Mouse (Mus musculus) kidney, adult 2 months (tissue): ENCODE data around the gene Ugcg. TPM values are rescaled to one million over a fixed set of nuclear protein-coding genes. Genes with fewer than 3 reads are reported as not detected.

Experiments
- DNase-seq: peaks from one replicate; pipeline ENCODE4 v3.0.0; 2021
- H3K27ac ChIP-seq: fragments of 200-500 bp; 2 replicates; pipeline ENCODE4 v1.5.1; 2012; ENCODE audit warnings: low read depth, low read length, control low read depth, inconsistent platforms; ENCODE audit not compliant: insufficient read depth
- H3K27me3 ChIP-seq: fragments of 200-500 bp; replicated peaks from 2 replicates; pipeline ENCODE4 v1.6.1; 2012; ENCODE audit warnings: mild to moderate bottlenecking, moderate library complexity, low read length, inconsistent platforms; ENCODE audit not compliant: control insufficient read depth, insufficient read depth
- H3K36me3 ChIP-seq: fragments of 200-500 bp; 2 replicates; pipeline ENCODE4 v1.6.1; 2012; ENCODE audit warnings: mild to moderate bottlenecking, moderate library complexity, low read length, inconsistent platforms; ENCODE audit not compliant: control insufficient read depth, insufficient read depth
- H3K4me1 ChIP-seq: fragments of 200-500 bp; 2 replicates; pipeline ENCODE4 v1.6.1; 2011; ENCODE audit warnings: low read length; ENCODE audit not compliant: control insufficient read depth, insufficient read depth
- H3K4me3 ChIP-seq: fragments of 200-500 bp; 2 replicates; pipeline ENCODE4 v1.5.1; 2011; ENCODE audit warnings: mild to moderate bottlenecking, low read depth, low read length, control low read depth; ENCODE audit not compliant: insufficient read depth
- CTCF ChIP-seq: fragments of 200-500 bp; conservative IDR thresholded peaks from 2 replicates; pipeline ENCODE4 v1.5.1; 2011; ENCODE audit warnings: low read depth, mild to moderate bottlenecking, control low read depth, low read length, moderate library complexity, mixed read lengths; ENCODE audit not compliant: insufficient read depth, insufficient read length
- POLR2A ChIP-seq: fragments of 200-500 bp; IDR thresholded peaks from one replicate; pipeline ENCODE4 v1.6.1; 2011; ENCODE audit warnings: low read depth, low read length, control low read depth
- WGBS: fragments of 180-500 bp; shearing (Covaris S2); methylation state at CpG from one replicate; pipeline ENCODE4 v1.1.7; 2018; 5-methylcytosine and 5-hydroxymethylcytosine counted together
- polyA plus RNA-seq: library from polyadenylated mRNA; depleted of rRNA; stranded (reverse); fragments of >200 nt; gene quantifications from 2 replicates; pipeline ENCODE4 v1.2.3, GENCODE M21; 2012

The Ugcg gene
- polyA plus RNA-seq, 1 experiment, result 11.6 TPM

DNA sequence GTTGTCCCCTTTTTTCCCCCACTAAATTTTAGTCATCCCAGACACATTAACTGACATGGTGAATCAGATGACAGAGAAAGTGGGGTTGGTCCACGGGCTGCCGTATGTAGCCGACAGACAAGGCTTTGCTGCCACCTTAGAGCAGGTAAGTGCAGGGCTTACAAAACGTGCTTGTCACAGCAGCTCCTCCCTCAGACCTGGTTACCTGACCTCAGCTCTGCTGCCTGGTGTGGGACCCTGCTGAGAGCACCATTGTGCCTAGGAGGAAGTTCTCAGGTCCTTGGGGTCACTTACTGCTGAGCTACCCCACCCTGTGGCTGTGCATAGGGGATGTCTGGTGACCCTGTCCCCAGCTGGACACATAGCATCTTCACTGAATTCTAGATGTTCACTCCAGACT, 24.8 kb downstream of the Ugcg start:
- TF ChIP-seq POLR2A, result no peak
- no peak for TF ChIP-seq CTCF
- Histone ChIP-seq H3K36me3 (peaks cover 4% of the 10 kb centered on the region; the same call in 1 of the 2 replicates), H3K4me1 (no peaks in the 10 kb centered on the region; the same call in 1 of the 2 replicates), H3K27me3 (no peaks in the 10 kb centered on the region), H3K4me3 (no peak overlapping the region), H3K27ac (no peak overlapping the region)
- DNase-seq, result no peak
- WGBS, result 79% methylated on average over 4 of the region's 4 CpGs

DNA sequence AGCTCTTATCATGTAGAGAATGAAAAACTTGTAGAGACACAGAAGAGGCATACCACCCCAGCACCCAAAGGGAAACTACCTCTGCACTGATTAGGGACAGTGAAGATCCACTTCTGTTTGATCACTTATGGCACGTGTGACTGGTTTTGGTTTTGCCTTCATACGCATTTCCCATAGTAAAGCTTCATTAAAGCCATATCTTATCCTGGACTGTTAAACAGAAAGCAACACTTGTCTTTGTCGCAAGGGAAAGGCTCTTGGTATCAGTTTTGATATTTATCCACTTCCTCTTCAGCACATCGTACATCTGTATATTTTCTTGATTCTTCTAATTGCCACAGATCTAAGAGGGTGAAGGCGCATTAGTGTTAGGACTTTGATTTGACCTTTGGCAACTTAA, 25.6 kb downstream of the Ugcg start:
- Histone ChIP-seq H3K27ac (no peak overlapping the region), H3K4me1 (no peaks in the 10 kb centered on the region; the same call in 1 of the 2 replicates), H3K27me3 (no peaks in the 10 kb centered on the region), H3K36me3 (peaks cover 6% of the 10 kb centered on the region), H3K4me3 (no peak overlapping the region)
- no peak for DNase-seq
- 94% methylated on average over 5 of the region's 5 CpGs for WGBS
- TF ChIP-seq POLR2A (no peak), CTCF (no peak)

DNA sequence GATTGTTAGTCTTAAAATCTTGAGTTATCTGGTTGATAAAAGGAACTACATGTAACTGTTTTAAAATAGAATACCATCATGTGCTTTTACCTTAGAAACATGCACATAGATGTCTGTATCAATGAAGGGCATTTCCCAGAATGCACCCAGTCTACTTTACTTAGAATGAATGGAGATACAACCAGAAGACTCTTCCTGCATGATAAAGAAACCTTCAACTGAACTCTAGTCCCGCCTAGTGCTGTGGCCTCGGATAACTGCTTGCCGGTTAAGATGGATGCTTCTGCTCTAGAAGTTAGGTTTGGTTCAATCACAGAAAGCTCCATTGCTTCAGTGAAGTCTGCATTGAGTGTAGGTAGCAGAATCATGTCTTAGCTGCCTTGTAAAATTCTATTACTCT, 26.5 kb downstream of the Ugcg start:
- Histone ChIP-seq H3K27ac (no peak overlapping the region), H3K27me3 (no peaks in the 10 kb centered on the region), H3K4me1 (no peaks in the 10 kb centered on the region; the same call in 1 of the 2 replicates), H3K4me3 (no peak overlapping the region), H3K36me3 (peaks cover 6% of the 10 kb centered on the region)
- no peak for TF ChIP-seq CTCF
- TF ChIP-seq POLR2A, result no peak
- DNase-seq, result no peak
- 96% methylated on average over 3 of the region's 3 CpGs for WGBS

DNA sequence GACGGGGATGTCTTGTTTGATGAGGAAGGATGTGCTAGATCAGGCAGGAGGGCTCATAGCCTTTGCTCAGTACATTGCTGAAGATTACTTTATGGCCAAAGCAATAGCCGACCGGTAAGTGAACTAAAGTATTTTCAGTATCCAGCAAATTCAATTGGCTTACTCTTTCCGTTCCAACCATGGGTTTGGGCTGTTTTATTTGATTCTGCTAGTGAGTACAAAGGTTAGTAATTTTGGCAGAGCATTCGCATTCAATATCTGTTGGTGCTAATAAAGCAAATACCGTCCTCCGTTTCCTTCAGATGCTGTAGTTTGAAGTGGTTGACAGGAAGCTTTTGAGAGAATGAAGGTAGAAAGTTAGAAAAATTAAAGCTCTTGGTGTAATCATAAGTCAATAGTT, 28.0 kb downstream of the Ugcg start:
- 71% methylated on average over 7 of the region's 7 CpGs for WGBS
- Histone ChIP-seq H3K36me3 (peaks cover 6% of the 10 kb centered on the region), H3K27me3 (no peaks in the 10 kb centered on the region), H3K4me3 (no peak overlapping the region), H3K4me1 (no peaks in the 10 kb centered on the region; the same call in 1 of the 2 replicates), H3K27ac (no peak overlapping the region)
- TF ChIP-seq POLR2A (no peak), CTCF (no peak)
- DNase-seq, result peak; percentile 35

DNA sequence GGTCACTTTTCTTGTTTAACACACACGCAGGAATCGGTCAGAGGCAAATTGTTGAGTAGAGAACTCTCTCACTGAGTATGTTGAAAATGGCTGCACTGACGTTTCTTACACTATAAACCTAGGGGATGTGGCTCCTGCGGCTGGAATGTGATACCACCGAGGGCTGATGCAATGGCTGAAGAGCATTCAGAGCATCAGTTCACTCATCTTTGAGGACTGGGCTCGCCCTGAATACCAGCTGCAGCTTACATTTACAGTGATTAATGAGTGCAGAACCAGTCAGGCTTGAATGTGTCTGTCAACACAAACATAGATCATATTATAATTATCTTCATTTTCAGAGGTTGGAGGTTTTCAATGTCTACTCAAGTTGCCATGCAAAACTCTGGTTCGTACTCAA, 29.1 kb downstream of the Ugcg start:
- Histone ChIP-seq H3K36me3 (peaks cover 6% of the 10 kb centered on the region), H3K4me3 (no peak overlapping the region), H3K27ac (no peak overlapping the region), H3K27me3 (no peaks in the 10 kb centered on the region), H3K4me1 (no peaks in the 10 kb centered on the region; the same call in 1 of the 2 replicates)
- no peak for DNase-seq
- TF ChIP-seq CTCF, result no peak
- TF ChIP-seq POLR2A, result no peak
- WGBS, result 83% methylated on average over 7 of the region's 7 CpGs

DNA sequence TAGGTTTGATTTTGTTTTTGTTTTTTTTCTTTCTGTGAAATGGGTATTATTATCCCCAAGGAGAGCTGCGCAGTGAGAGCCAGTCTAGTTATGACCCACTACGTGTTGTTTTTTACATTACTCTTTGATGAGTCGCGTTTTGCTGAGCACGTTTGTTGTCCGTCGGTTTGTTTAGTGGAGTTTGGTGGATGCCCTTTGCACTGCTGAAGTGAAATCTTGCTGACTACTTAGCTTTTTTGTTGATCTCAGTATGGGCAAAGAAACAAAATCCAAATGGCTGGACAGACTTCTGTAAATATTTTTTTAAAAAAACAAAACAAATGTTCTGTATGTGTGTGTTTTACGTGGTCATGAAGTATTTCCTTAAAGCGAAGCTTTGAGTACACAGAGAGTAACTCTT, 33.2 kb downstream of the Ugcg start:
- Histone ChIP-seq H3K4me3 (no peak overlapping the region), H3K4me1 (no peaks in the 10 kb centered on the region)
- WGBS, result 61% methylated on average over 9 of the region's 9 CpGs

DNA sequence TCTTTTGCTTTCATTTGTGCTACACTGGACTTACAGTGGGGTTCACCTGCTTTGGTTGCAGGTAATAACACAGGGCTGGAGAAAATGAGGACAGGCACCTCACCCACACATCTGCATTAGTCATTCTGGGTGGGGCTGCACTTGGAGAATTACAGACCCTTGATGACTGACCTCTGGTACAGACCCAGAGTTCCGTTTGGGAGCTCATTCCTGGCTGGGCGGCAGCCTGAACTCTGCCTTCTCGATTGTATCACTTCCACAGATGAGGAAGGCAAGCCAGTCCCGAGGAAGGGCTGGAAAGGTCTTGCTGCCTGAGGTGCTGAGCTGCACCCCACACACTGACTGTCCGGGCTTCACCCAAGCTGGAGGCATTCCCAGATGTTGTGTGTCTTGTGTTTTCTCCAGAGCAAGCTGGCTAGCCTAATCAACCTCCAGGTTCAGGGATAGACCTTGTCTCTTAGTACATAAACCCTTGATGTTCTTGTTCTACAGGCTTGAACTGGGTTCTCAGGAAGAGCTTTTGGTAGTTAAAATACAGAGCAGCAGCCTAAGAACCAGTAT, 34.1 kb downstream of the Ugcg start:
- TF ChIP-seq CTCF, result no peak
- no peak for TF ChIP-seq POLR2A
- DNase-seq, result peak; percentile 17
- peaks cover 2% of the 10 kb centered on the region for H3K36me3 ChIP-seq
- no peak overlapping the region for H3K4me3 ChIP-seq
- no peaks in the 10 kb centered on the region for H3K27me3 ChIP-seq
- H3K4me1 ChIP-seq, result no peaks in the 10 kb centered on the region
- no peak overlapping the region for H3K27ac ChIP-seq
- WGBS, result 64% methylated on average over 5 of the region's 5 CpGs

More for the DNA sequence above, 33.2 kb downstream of the Ugcg start:
- H3K27ac ChIP-seq, result no peak overlapping the region
- DNase-seq, result peak; percentile 81
- TF ChIP-seq CTCF (no peak), POLR2A (no peak)
- H3K27me3 ChIP-seq, result no peaks in the 10 kb centered on the region
- H3K36me3 ChIP-seq, result peaks cover 4% of the 10 kb centered on the region
